Mouse (Mus musculus): ENCODE measurements around the gene Dixdc1.

- TF ChIP-seq HCFC1 (IDR thresholded peaks at IDR 0.05; ENCODE audit: low read depth, low read length) (no peak), EP300 (IDR thresholded peaks at IDR 0.05; ENCODE audit: low read depth in 1 of 2, low read length in 2 of 2) (no peak), MAFK (IDR thresholded peaks at IDR 0.05; ENCODE audit: borderline replicate concordance, low read depth, low read length) (no peak), TAL1 (IDR thresholded peaks at IDR 0.05; ENCODE audit: low read length) (no peak), POLR2A (IDR thresholded peaks at IDR 0.05; ENCODE audit: control insufficient read depth in 1 of 2, insufficient read depth in 1 of 2, low read depth in 1 of 2, low read length in 2 of 2, poor library complexity in 1 of 2) (no peak), MAX (IDR thresholded peaks at IDR 0.05; ENCODE audit: low read length) (no peak), CTCF (IDR thresholded peaks at IDR 0.05 in 2 of 3, conservative IDR thresholded peaks at IDR 0.05 in 1 of 3; ENCODE audit: control insufficient read depth in 1 of 3, insufficient read depth in 1 of 3, low read depth in 2 of 3, low read length in 3 of 3, poor library complexity in 1 of 3, severe bottlenecking in 1 of 3) (no peak), CHD1 (IDR thresholded peaks at IDR 0.05; ENCODE audit: low read depth, low read length) (no peak), USF1 (IDR thresholded peaks at IDR 0.05; ENCODE audit: low read depth, low read length) (no peak), ZNF384 (IDR thresholded peaks at IDR 0.05; ENCODE audit: low read depth, low read length) (no peak), NRF1 (IDR thresholded peaks at IDR 0.05; ENCODE audit: insufficient read depth, low read depth, low read length, poor library complexity, severe bottlenecking) (no peak)
These were observed 14.5 kb downstream of the Dixdc1 start for GRCm38 (mm10) chr9:50724661-50725330.
